Mouse (Mus musculus): ENCODE measurements around the gene 1700042G07Rik. TPM values are rescaled to one million over a fixed set of nuclear protein-coding genes. Genes with fewer than 3 reads are reported as not detected.

The 1700042G07Rik gene
- total RNA-seq, 4 experiments from 2014 or later = not detected

- no peak for DNase-seq
Observed at GRCm38 (mm10) chr4:116164759-116165554, 8.2 kb upstream of the 1700042G07Rik start.

DNA sequence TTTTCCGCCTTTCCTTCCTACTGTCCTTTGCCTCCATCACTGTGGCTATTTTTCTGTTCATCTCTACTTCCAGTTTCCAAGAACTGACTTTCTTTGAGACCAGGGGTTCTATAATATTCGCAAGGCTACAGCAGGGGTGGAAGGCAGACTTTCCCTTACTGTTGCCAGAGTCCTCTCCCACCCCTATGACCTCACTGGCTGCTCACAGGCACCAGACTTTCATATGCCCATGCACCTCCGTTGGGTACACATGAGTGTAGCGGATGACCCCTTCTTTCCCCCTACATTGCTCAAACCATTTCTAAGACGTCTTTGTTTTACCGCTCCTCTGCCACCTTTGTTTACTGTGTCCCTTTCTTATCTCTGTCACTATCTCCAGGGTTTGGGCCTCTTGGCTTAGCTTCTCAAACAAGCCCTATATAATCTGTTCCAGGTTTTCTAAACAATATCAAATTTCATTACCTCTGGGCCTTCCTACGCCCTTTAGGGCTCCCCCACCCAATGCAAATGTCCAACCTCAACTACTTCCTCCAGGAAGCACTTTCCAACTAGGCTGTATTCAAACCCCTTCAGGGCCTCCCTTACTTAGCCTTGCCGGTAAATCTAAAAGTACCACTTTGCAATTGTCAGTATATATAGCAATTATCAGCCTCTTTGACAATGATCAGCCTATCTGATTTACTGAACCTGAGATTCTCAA is 7.3 kb upstream of the 1700042G07Rik start:
- no peak for DNase-seq

DNA sequence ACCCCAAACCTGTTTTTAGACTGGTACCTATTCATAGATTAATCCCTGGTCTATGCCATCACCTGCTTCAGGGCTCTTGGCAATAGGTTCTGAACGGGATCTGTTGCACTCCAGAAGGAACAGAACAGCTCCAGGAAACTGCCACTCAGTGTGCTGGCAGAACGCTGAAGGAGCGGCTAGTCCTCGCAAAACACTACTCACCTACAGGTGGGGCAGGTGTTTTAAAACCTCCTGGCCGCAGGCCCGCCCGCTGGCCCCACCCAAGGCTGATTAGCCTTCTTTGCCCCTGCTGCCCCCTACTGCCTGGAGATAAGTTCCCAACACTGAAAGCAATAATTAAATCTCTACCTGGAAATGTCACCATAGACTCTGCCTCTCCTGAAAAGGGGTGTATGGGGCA is 5.8 kb upstream of the 1700042G07Rik start, which contains the start of gene Tspan1:
Tspan1 (minus strand) TSS at position 198 of the 400 bp plus-strand sequence.
- DNase-seq = no peak

DNA sequence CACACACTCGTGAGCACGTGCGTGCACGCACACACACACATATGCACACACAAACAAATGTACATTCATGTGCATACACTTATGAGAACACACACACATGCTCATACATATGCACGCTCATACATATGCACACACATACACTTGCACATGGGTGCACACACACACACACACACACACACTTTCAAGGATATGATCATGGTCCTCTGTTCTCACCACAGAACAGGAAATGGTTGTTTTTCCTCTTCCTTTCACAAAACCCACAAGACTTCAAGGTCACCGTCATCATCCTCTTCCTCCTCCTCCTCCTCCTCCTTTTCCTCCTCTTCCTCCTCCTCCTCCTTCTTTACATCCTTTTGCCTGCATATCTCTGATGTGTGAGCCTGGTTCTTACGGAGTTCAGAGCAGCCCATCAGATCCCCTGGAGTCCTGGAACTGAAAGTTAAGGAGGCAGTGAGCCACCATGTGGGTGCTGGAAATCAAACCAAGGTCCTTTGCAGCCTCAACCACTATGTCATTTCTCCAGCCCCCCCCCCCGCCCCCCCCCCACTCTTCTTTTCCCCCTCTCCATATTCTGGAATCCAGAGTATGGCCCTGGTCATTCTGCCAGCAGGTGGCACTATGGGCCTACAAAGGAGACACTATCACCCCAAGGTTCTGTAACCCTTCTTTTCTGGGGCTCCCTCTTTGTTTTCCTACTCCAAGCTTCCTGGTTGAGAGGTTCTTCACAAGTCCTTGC is 4.4 kb upstream of the 1700042G07Rik start:
- no peak for DNase-seq

- no peak for DNase-seq
Observed at GRCm38 (mm10) chr4:116169353-116169672, 3.9 kb upstream of the 1700042G07Rik start.

GRCm38 (mm10) chr4:116173752-116174151 is 580 bp downstream of the 1700042G07Rik start:
- DNase-seq = no peak

DNA sequence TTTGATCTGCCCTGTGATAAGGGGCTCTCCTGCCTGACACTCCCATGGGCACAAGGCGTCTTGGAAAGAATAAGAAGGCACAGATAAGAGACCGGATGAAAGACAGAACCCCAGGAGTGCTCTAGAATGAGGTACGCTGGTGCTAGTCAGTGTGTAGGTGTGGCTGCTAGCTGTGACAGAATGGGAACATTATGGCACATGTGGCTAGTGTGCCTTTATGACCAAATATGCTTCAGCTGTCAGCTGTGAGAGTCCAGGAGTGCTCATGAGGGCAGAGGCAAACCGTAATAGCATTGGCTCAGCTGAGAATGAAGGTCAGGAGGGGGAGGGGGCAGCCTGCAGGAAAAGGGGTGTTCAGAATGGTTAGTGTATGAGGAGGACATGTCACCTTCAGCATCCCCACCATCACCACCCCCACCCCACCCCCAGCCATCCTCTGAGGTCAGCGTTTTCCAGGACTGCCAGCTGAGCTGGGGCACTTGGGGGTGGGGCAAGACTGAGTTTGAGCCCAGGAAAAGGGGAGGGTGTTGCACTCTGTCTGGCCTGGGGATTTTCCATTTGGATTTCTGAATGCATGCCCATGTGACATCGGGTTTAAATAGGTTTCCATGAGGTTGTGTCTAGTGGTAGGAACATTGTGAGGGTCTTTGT is 1.4 kb downstream of the 1700042G07Rik start:
- DNase-seq = no peak

- no peak for DNase-seq
Observed at GRCm38 (mm10) chr4:116175136-116175535, 2.0 kb downstream of the 1700042G07Rik start.

- DNase-seq = no peak
Observed at GRCm38 (mm10) chr4:116175711-116176542, 2.8 kb downstream of the 1700042G07Rik start.

DNA sequence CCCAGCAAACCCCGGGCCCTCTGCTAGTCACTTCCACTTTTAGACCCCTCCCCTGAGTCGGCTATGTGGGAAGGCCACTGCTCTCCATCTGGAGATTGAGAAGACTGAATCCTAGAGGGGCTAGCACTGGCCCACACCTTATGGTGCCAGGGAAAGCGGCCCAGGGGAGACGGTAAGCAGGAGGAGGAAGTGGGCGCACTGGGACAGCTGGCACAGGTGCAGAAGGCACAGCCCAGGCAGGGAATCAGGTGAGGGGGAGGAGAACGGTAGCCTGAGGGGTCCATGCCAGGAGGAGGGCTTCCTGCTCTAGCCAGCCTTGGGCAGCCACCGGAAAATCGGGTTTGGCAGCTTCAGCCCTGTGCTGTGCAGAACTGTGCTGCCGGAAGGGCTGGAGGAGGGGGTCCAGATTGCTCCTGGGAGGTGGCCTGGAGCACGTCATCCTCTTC is 3.4 kb downstream of the 1700042G07Rik start:
- DNase-seq = no peak

- peak; percentile 66 for DNase-seq
Observed at GRCm38 (mm10) chr4:116177140-116177539, 4.0 kb downstream of the 1700042G07Rik start.

GRCm38 (mm10) chr4:116182079-116182478 is 8.9 kb downstream of the 1700042G07Rik start:
- DNase-seq = no peak

DNA sequence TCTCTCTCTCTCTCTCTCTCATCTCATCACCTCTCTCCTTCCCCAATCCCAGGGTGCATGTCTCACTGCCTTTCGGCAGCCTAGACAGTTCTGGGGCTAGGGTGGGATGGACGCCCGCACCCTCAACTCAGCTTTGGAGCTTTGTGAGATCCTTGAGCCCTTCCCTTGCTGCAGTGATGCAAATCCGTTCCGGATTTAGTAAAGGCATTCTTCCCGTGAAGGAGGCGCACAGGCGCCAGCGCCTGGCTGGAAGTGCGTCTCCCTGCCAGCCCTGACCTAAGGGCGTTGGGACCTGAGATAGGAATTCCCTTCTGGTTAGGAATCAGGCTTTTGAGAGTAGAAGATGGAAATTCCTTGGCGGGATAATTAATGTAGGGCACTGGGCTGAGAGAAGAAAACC is 9.6 kb downstream of the 1700042G07Rik start:
- DNase-seq = no peak

DNA sequence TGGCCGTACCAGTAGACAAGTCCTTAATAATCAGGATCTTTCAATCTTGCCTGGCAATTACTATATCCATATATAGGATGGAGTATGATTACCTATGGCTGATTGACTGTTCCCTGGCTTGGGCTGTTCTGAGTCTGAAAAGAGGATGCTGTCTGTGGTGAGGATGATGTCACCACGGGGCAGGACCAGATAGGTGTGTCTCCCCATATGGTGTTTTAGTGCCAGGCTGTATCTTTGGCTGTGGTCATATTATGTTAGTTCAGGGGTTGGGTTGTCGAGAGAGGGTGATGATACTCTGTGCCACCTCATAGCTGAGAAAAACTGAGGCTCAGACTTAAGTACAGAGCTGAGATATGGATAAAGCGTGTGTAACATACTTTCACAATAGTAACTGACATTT is 11.9 kb downstream of the 1700042G07Rik start:
- no peak for DNase-seq

GRCm38 (mm10) chr4:116192286-116192835 is 19.2 kb downstream of the 1700042G07Rik start:
- no peak for DNase-seq

GRCm38 (mm10) chr4:116193583-116194383 is 20.6 kb downstream of the 1700042G07Rik start:
- no peak for DNase-seq

DNA sequence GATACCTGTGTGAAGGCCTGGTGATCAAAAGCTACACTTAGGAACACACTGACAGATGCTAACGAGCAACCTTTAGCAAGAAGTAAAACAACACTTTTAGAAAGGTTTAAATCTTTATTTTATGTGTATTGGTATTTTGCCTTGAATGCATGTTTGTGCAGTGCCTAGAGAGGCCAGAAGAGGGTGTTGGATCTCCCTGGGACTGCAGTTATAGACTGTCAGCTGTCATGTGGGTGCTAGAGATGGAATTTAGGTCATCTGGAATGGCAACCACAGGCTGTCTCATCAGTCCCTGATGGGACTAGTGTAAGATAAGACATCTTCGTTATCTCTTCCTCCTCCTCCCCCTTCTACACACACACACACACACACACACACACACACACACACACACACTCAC is 25.2 kb downstream of the 1700042G07Rik start:
- no peak for DNase-seq

- no peak for DNase-seq
Observed at GRCm38 (mm10) chr4:116204422-116204821, 31.2 kb downstream of the 1700042G07Rik start.

- DNase-seq = no peak
Observed at GRCm38 (mm10) chr4:116206531-116206930, 33.4 kb downstream of the 1700042G07Rik start.

DNA sequence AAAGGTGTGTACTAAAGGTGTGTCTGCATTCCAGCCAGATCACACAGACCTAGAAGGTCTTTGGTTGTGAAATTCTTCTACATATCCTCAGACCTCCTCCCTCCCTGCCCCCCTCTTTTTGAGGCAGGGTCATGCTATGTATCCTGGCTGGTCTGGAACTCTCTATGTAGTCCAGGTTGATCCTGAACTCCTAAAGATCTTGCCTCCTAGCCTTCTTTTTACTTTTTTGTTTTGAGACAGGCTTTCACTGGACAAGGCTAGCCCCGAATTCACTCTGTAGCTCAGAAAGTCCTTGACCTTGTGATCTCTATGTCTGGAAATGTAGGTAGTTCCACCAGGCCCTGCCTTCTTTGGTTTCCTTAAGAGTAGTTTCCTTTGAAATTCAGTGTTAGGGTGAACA is 35.7 kb downstream of the 1700042G07Rik start:
- DNase-seq = no peak

Measured in adrenal gland, adult 8-10 months (tissue).